Mouse (Mus musculus): Measurements from ENCODE around the gene Gpr87. TPM values are rescaled to one million over a fixed set of nuclear protein-coding genes. Genes with fewer than 3 reads are reported as not detected.

Gpr87 gene
- polyA plus RNA-seq (2012; rRNA removed) = 0.04 TPM in 1 of 2 replicates, not detected in the other

GRCm38 (mm10) chr3:59194938-59195337 lies at the start of gene Gpr87:
Gpr87 (minus strand) TSS chr3:59195104.

DNA sequence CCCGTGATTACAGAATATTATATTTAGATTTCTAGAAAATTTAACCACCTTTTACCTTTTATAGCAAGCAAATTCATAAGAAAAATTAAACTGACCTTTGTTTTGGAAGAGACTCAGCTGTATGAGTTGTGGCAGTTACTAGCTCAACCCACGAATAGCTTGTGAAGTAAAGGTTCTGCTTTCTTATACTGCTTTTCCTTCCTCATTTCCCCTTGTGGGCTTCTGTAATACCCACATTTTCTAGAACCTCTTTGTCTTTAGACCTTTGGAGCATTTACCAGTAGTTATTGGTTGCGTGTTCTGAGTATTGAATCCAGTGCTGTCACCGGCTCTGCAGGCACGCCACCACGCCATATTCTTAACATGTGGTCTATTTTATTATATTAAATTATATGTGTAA lies 15.8 kb upstream of the Gpr87 start, which contains the start of gene P2ry13:
P2ry13 (minus strand) TSS at position 156 of the 400 bp plus-strand sequence.

GRCm38 (mm10) chr3:59153424-59153823 lies 41.5 kb downstream of the Gpr87 start, which contains the start of gene P2ry14:
P2ry14 (minus strand) TSS chr3:59153618.

Other genes starting within 250 kb of the Gpr87 start
- 4.8 and 4.9 TPM in 2 replicates for gene Med12l, start 189.3 kb downstream of the Gpr87 start, polyA plus RNA-seq (2012; rRNA removed)
- 0.08 and 0.15 TPM in 2 replicates for gene Gpr171, start 93.3 kb downstream of the Gpr87 start, polyA plus RNA-seq (2012; rRNA removed)
- 0.19 and 0.41 TPM in 2 replicates for gene P2ry14, start 41.5 kb downstream of the Gpr87 start, polyA plus RNA-seq (2012; rRNA removed)
- gene P2ry13, start 15.8 kb upstream of the Gpr87 start, polyA plus RNA-seq (2012; rRNA removed) = 0.47 and 0.80 TPM in 2 replicates
- gene P2ry12, start 67.8 kb upstream of the Gpr87 start, polyA plus RNA-seq (2012; rRNA removed) = 1.5 and 2.6 TPM in 2 replicates
- 2.2 and 5.8 TPM in 2 replicates for gene Igsf10, start 149.3 kb upstream of the Gpr87 start, polyA plus RNA-seq (2012; rRNA removed)

Data from central nervous system, embryonic 11.5 days (tissue).